Mouse (Mus musculus) lung, embryonic 16.5 days (tissue): Measurements from ENCODE around the gene 9930111J21Rik2. TPM values are rescaled to one million over a fixed set of nuclear protein-coding genes. Genes with fewer than 3 reads are reported as not detected.
"Not testable (repeated sequence)": the region's sequence is repeated elsewhere in the genome, so short reads cannot be mapped to it uniquely, and the experiment has no call there.

ENCODE experiments used
- ATAC-seq: fragments of 200-750 bp; cut with Nextera tagmentation; 2 replicates; pipeline ENCODE4 v1.8.0; 2017; ENCODE audit warnings: low read depth, mild to moderate bottlenecking, moderate library complexity
- H3K27ac ChIP-seq: fragments of 300-500 bp; sonication (generic); 2 replicates; pipeline ENCODE4 v1.5.1; 2014; ENCODE audit warnings: mild to moderate bottlenecking, control low read depth, low read length
- H3K27me3 ChIP-seq: fragments of 300-500 bp; sonication (generic); 2 replicates; pipeline ENCODE4 v1.6.1; 2014; ENCODE audit warnings: low read depth, low read length, mixed read lengths; ENCODE audit not compliant: control insufficient read depth, insufficient read depth
- H3K36me3 ChIP-seq: fragments of 300-500 bp; sonication (generic); 2 replicates; pipeline ENCODE4 v1.6.1; 2014; ENCODE audit warnings: low read length; ENCODE audit not compliant: control insufficient read depth, insufficient read depth
- H3K4me1 ChIP-seq: fragments of 300-500 bp; sonication (generic); replicated peaks from 2 replicates; pipeline ENCODE4 v1.6.1; 2014; ENCODE audit warnings: low read length, mixed read lengths; ENCODE audit not compliant: control insufficient read depth, insufficient read depth
- H3K4me2 ChIP-seq: fragments of 300-500 bp; sonication (generic); 2 replicates; pipeline ENCODE4 v1.6.1; 2014; ENCODE audit warnings: low read depth, low read length, control low read depth
- H3K4me3 ChIP-seq: fragments of 300-500 bp; sonication (generic); 2 replicates; pipeline ENCODE4 v1.5.1; 2014; ENCODE audit warnings: mild to moderate bottlenecking, low read length, control low read depth
- H3K9ac ChIP-seq: fragments of 300-500 bp; sonication (generic); 2 replicates; pipeline ENCODE4 v1.6.1; 2014; ENCODE audit warnings: low read length, control low read depth
- H3K9me3 ChIP-seq: fragments of 300-500 bp; sonication (generic); 2 replicates; pipeline ENCODE4 v1.6.1; 2016; ENCODE audit warnings: low read length; ENCODE audit not compliant: control insufficient read depth
- WGBS: fragments of 180-500 bp; shearing (Covaris S2); extraction: QIAGEN DNeasy Blood & Tissue Kit; methylation state at CpG from one replicate; pipeline ENCODE4 v1.1.7; 2014; 5-methylcytosine and 5-hydroxymethylcytosine counted together
- polyA plus RNA-seq: library from polyadenylated mRNA; unstranded; fragments of >200 nt; fragmentation: Nextera tagmentation; extraction: Ambion mirVana; gene quantifications from 2 replicates; pipeline ENCODE4 v1.2.1, GENCODE M21; 2015

Gene 9930111J21Rik2
- 0.78 TPM in 2 replicates for polyA plus RNA-seq

GRCm38 (mm10) chr11:49051093-49051891, at the start of gene 9930111J21Rik2:
TSS of gene 9930111J21Rik2 (minus strand) at chr11:49051242.
- H3K27me3 ChIP-seq, H3K9me3 ChIP-seq, H3K4me3 ChIP-seq, H3K4me1 ChIP-seq, H3K9ac ChIP-seq, H3K36me3 ChIP-seq, H3K4me2 ChIP-seq, H3K27ac ChIP-seq: not testable (repeated sequence)
- 70% methylated on average over 1 of the region's 6 CpGs for WGBS
- ATAC-seq, result peak; percentile 23; the same call in 1 of the 2 replicates

- no peak for ATAC-seq
- Histone ChIP-seq H3K4me2 (no peak overlapping the region), H3K27ac (no peak overlapping the region), H3K9ac (no peak overlapping the region), H3K27me3 (no peaks in the 10 kb centered on the region), H3K9me3 (no peaks in the 10 kb centered on the region), H3K4me1 (peaks cover 8% of the 10 kb centered on the region; the same call in 1 of the 2 replicates), H3K4me3 (no peak overlapping the region), H3K36me3 (no peaks in the 10 kb centered on the region)
- WGBS, result 82% methylated on average over 3 of the region's 3 CpGs
Observed at GRCm38 (mm10) chr11:49100409-49100808, 49.4 kb upstream of the 9930111J21Rik2 start.

GRCm38 (mm10) chr11:49095367-49095766, 44.3 kb upstream of the 9930111J21Rik2 start:
- 87% methylated on average over 4 of the region's 4 CpGs for WGBS
- H3K36me3 ChIP-seq, result no peaks in the 10 kb centered on the region
- no peak overlapping the region for H3K27ac ChIP-seq
- ATAC-seq, result no peak
- no peak overlapping the region for H3K4me2 ChIP-seq
- no peaks in the 10 kb centered on the region for H3K27me3 ChIP-seq
- H3K4me1 ChIP-seq, result no peaks in the 10 kb centered on the region
- H3K4me3 ChIP-seq, result no peak overlapping the region
- no peak overlapping the region for H3K9ac ChIP-seq
- no peaks in the 10 kb centered on the region for H3K9me3 ChIP-seq

- Histone ChIP-seq H3K4me3 (no peak overlapping the region), H3K4me1 (no peaks in the 10 kb centered on the region), H3K4me2 (no peak overlapping the region), H3K36me3 (no peaks in the 10 kb centered on the region), H3K9me3 (no peaks in the 10 kb centered on the region), H3K27me3 (no peaks in the 10 kb centered on the region), H3K27ac (no peak overlapping the region), H3K9ac (no peak overlapping the region)
- 77% methylated on average over 6 of the region's 6 CpGs for WGBS
- no peak for ATAC-seq
Observed at GRCm38 (mm10) chr11:49093861-49094660, 43.0 kb upstream of the 9930111J21Rik2 start.

DNA sequence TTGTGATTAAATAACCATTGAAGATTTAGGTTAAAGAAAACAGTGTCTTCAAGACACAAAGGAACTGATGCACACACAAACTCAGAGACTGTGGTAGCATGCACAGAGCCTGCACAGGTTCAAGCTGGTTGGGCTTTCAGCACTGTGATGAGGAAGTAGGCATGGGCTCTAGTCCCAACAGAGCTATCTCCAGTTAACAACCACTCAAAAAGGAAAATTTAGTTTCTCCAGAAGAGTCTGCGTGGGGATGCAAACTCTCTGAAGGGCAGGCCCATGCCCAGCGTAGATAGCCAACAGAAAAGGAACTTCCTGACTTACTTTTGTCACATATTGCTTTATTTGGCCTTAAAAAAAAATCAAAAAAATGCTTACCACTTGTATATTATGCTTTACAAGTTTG, 41.7 kb upstream of the 9930111J21Rik2 start:
- Histone ChIP-seq H3K9ac (no peak overlapping the region), H3K9me3 (no peaks in the 10 kb centered on the region), H3K4me2 (no peak overlapping the region), H3K4me1 (peaks cover 8% of the 10 kb centered on the region), H3K4me3 (no peak overlapping the region), H3K27me3 (no peaks in the 10 kb centered on the region), H3K36me3 (no peaks in the 10 kb centered on the region), H3K27ac (no peak overlapping the region)
- 75% methylated on average over 2 of the region's 2 CpGs for WGBS
- ATAC-seq, result no peak

GRCm38 (mm10) chr11:49092053-49092586, 41.1 kb upstream of the 9930111J21Rik2 start:
- Histone ChIP-seq H3K27ac (no peak overlapping the region), H3K4me1 (peaks cover 9% of the 10 kb centered on the region), H3K9ac (no peak overlapping the region), H3K36me3 (no peaks in the 10 kb centered on the region), H3K9me3 (no peaks in the 10 kb centered on the region), H3K4me3 (no peak overlapping the region), H3K4me2 (no peak overlapping the region), H3K27me3 (no peaks in the 10 kb centered on the region)
- no peak for ATAC-seq
- WGBS, result 96% methylated on average over 1 of the region's 1 CpGs

DNA sequence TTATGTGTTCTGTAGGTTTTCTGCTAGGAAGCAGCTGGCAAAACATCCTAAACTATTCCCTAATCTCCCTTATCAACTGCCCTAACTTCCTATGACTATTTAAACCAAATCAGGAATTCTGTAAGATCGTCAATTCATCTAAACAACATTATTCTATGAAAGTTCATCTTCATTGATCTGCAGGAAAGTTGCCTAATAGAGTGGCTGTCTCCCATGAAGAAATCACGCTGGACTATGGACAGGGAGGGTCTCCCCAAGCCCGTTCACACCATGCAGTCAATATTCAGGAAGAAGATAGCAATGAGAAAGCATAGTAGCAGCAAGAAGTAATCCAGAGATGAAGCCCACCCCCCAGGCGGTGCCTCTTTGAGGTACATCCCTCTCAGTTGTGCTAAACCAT, 40.1 kb upstream of the 9930111J21Rik2 start:
- Histone ChIP-seq H3K4me2 (no peak overlapping the region), H3K4me1 (peaks cover 9% of the 10 kb centered on the region), H3K4me3 (no peak overlapping the region), H3K9me3 (no peaks in the 10 kb centered on the region), H3K27ac (no peak overlapping the region), H3K36me3 (no peaks in the 10 kb centered on the region), H3K9ac (no peak overlapping the region), H3K27me3 (no peaks in the 10 kb centered on the region)
- WGBS, result 59% methylated on average over 4 of the region's 4 CpGs
- ATAC-seq, result no peak

DNA sequence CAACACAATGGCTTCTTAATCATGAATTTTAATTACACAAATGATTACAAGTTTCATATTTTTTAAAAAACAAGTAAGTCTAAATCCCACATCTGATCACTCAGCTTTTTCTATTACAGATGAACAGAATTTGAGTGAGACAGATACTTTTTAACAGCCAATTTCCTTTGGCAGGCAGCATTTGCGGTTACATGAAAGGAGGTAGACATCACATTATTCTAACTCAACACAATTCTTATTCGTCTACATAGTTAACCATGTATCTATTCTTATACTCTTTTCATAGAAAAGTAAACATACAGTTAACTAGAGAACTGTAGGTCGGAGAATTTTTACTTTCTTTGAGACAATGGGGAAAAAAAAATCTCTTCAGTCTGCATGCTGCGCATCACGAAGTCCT, 39.5 kb upstream of the 9930111J21Rik2 start:
- Histone ChIP-seq H3K9ac (no peak overlapping the region), H3K4me1 (peaks cover 9% of the 10 kb centered on the region), H3K4me2 (no peak overlapping the region), H3K4me3 (no peak overlapping the region), H3K36me3 (no peaks in the 10 kb centered on the region), H3K27me3 (no peaks in the 10 kb centered on the region), H3K9me3 (no peaks in the 10 kb centered on the region), H3K27ac (no peak overlapping the region)
- 74% methylated on average over 5 of the region's 5 CpGs for WGBS
- no peak for ATAC-seq
